Mouse (Mus musculus): ENCODE data around the gene Slco3a1. TPM values are rescaled to one million over a fixed set of nuclear protein-coding genes. Genes with fewer than 3 reads are reported as not detected.

The Slco3a1 gene
- total and polyA plus RNA-seq, 3 experiments: 0.04 to 0.35 TPM; not detected in 1

DNA sequence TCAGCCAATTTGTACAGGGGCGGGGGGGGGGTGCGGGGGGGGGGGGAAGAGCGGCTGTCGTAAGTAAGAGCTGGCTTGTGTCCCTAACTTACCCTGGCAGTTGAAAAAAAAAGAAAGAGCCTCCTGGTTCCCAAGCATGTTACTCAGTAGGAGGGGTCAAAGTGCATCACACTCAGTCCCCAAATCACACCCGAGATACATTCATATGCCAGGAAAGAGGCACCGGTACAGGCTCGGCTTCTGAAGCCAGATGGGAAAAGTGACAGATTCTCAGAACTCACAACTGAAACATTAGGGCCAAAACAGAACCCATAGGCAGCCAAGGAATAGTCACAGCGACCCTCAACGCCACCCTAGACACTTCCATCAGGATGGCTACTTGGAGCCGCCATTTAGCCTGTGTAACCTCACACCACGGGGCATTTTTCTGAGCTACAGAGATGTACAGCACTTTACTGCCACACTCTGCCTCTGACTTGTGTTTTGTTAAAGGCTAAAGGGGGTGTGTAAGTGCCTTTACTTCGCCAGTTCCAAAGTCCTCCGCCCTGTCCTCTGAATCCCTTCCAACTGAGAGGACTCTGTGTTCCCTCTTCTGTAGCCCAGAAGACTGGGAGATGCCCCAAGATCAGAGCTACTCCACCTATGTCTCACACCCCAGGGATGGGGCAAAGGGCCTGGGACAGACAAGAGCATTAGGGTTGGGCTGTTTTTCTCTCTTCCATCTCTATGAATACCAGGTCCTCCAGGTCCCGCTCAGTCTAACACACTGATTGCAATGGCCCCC is 179.2 kb downstream of the Slco3a1 start:
- Histone ChIP-seq H3K27me3 (replicated peaks) (peaks cover 9% of the 10 kb centered on the region), H3K4me1 (ENCODE audit: control insufficient read depth in 1 of 2, insufficient read depth in 2 of 2) (no peaks in the 10 kb centered on the region), H3K36me3 (replicated peaks in 1 of 2; ENCODE audit: control insufficient read depth in 1 of 2, insufficient read depth in 1 of 2, low read length in 1 of 2) (no peaks in the 10 kb centered on the region), H3K79me2 (replicated peaks; ENCODE audit: control insufficient read depth, extremely low read depth, insufficient read depth, poor library complexity, severe bottlenecking) (no peaks in the 10 kb centered on the region), H3K9ac (ENCODE audit: insufficient read depth, low read depth) (no peak overlapping the region), H3K27ac (ENCODE audit: insufficient read depth, low read depth) (no peak overlapping the region), H3K4me2 (ENCODE audit: insufficient read depth, low read depth, poor library complexity, severe bottlenecking) (no peak overlapping the region), H3K4me3 (replicated peaks in 1 of 3; ENCODE audit: low read depth in 2 of 3, low read length in 2 of 3, poor library complexity in 1 of 3) (no peak overlapping the region), H3K9me3 (replicated peaks; ENCODE audit: low read length) (no peaks in the 10 kb centered on the region)
- in situ Hi-C loops (cut with MboI; ENCODE audit: low pct_ligation_motif_present, low pct_unique_long_range_greater_than_20kb, low sequenced_read_pairs) (no loop called here), dilution Hi-C loops (cut with MboI; ENCODE audit: extremely low pct_ligation_motif_present, extremely low pct_unique_long_range_greater_than_20kb, low sequenced_read_pairs) (no loop called here)
- DNase-seq (ENCODE audit: extremely low read depth): no peak
- TF ChIP-seq IRF4 (IDR thresholded peaks at IDR 0.05; ENCODE audit: low read depth, low read length) (no peak), USF2 (conservative IDR thresholded peaks at IDR 0.05; ENCODE audit: low read depth, low read length) (no peak), MEF2A (IDR thresholded peaks at IDR 0.05; ENCODE audit: borderline replicate concordance, low read depth, low read length) (no peak), NELFE (IDR thresholded peaks at IDR 0.05; ENCODE audit: low read depth, low read length) (no peak), POLR2A (IDR thresholded peaks at IDR 0.05; ENCODE audit: low read depth, low read length) (no peak), ZKSCAN1 (IDR thresholded peaks at IDR 0.05; ENCODE audit: borderline replicate concordance, low read depth, low read length) (no peak), CTCF (conservative IDR thresholded peaks at IDR 0.05 in 1 of 2, IDR thresholded peaks at IDR 0.05 in 1 of 2; ENCODE audit: low read depth in 2 of 2, low read length in 2 of 2) (no peak), ZMIZ1 (IDR thresholded peaks at IDR 0.05; ENCODE audit: low read depth, low read length) (no peak), MAFK (IDR thresholded peaks at IDR 0.05; ENCODE audit: insufficient replicate concordance, low read length) (no peak), RAD21 (IDR thresholded peaks at IDR 0.05; ENCODE audit: low read depth, low read length) (no peak), SMC3 (IDR thresholded peaks at IDR 0.05; ENCODE audit: low read depth, low read length) (no peak), TBP (conservative IDR thresholded peaks at IDR 0.05; ENCODE audit: low read depth, low read length) (no peak), SIN3A (IDR thresholded peaks at IDR 0.05; ENCODE audit: low read length) (no peak)

DNA sequence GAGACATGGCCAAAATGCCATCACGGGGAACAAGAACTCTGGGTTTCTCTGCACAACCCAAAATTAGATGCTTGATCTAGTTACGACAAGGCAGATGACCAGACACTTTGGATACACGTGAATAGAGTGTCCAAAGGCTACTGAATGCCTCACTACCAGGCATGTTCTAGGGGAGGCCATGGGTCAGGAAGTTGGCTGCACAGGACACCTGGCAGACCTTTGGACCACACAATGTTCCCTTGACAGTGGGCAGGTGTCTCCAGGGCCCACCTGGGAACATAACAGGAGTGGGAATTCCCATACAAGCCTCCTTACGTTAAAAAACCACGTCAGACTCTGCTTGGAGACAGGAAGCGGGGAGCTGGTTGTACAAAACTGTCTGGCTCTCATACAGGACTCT is 181.5 kb downstream of the Slco3a1 start:
- DNase-seq (ENCODE audit: extremely low read depth): no peak
- dilution Hi-C loops (cut with MboI; ENCODE audit: extremely low pct_ligation_motif_present, extremely low pct_unique_long_range_greater_than_20kb, low sequenced_read_pairs): no loop called here
- H3K36me3 ChIP-seq (replicated peaks in 1 of 2; ENCODE audit: control insufficient read depth in 1 of 2, insufficient read depth in 1 of 2, low read length in 1 of 2): no peaks in the 10 kb centered on the region
- no peaks in the 10 kb centered on the region for H3K4me1 ChIP-seq (ENCODE audit: control insufficient read depth in 1 of 2, insufficient read depth in 2 of 2)
- no peak overlapping the region for H3K9ac ChIP-seq (ENCODE audit: insufficient read depth, low read depth)
- no peak overlapping the region for H3K4me3 ChIP-seq (replicated peaks in 1 of 3; ENCODE audit: low read depth in 2 of 3, low read length in 2 of 3, poor library complexity in 1 of 3)
- in situ Hi-C loops (cut with MboI; ENCODE audit: low pct_ligation_motif_present, low pct_unique_long_range_greater_than_20kb, low sequenced_read_pairs): loop anchor here (5.0 kb wide), 1 partner anchor 739 kb away; no protein-coding TSS in a partner anchor
- no peaks in the 10 kb centered on the region for H3K79me2 ChIP-seq (replicated peaks; ENCODE audit: control insufficient read depth, extremely low read depth, insufficient read depth, poor library complexity, severe bottlenecking)
- H3K27me3 ChIP-seq (replicated peaks): peaks cover 11% of the 10 kb centered on the region
- no peaks in the 10 kb centered on the region for H3K9me3 ChIP-seq (replicated peaks; ENCODE audit: low read length)
- H3K27ac ChIP-seq (ENCODE audit: insufficient read depth, low read depth): no peak overlapping the region
- no peak for TF ChIP-seq JUN (IDR thresholded peaks at IDR 0.05; ENCODE audit: insufficient read depth, low read depth, low read length)
- TF ChIP-seq KAT2A (IDR thresholded peaks at IDR 0.05; ENCODE audit: insufficient replicate concordance, low read length): no peak
- no peak for TF ChIP-seq ZC3H11A (IDR thresholded peaks at IDR 0.05; ENCODE audit: low read depth, low read length)
- TF ChIP-seq MAZ (IDR thresholded peaks at IDR 0.05; ENCODE audit: low read depth, low read length): no peak
- TF ChIP-seq E2F4 (IDR thresholded peaks at IDR 0.05; ENCODE audit: insufficient replicate concordance, low read depth, low read length): no peak
- H3K4me2 ChIP-seq (ENCODE audit: insufficient read depth, low read depth, poor library complexity, severe bottlenecking): no peak overlapping the region
